Mouse (Mus musculus) neural tube, embryonic 13.5 days (tissue): Measurements from ENCODE around the gene Pgap2. TPM values are rescaled to one million over a fixed set of nuclear protein-coding genes. Genes with fewer than 3 reads are reported as not detected.

ENCODE experiments used
- ATAC-seq: fragments of 200-750 bp; cut with Nextera tagmentation; 2 replicates; pipeline ENCODE4 v1.8.0; 2017; ENCODE audit warnings: low read depth, mild to moderate bottlenecking, moderate TSS enrichment, moderate library complexity
- H3K27ac ChIP-seq: fragments of 300-500 bp; sonication (generic); replicated peaks from 2 replicates; pipeline ENCODE4 v1.5.1; 2015; ENCODE audit warnings: moderate library complexity, mild to moderate bottlenecking, inconsistent platforms
- H3K27me3 ChIP-seq: fragments of 300-500 bp; sonication (generic); 2 replicates; pipeline ENCODE4 v1.6.1; 2015; ENCODE audit warnings: mild to moderate bottlenecking, inconsistent platforms
- H3K36me3 ChIP-seq: fragments of 300-500 bp; sonication (generic); 2 replicates; pipeline ENCODE4 v1.6.1; 2015; ENCODE audit warnings: mild to moderate bottlenecking, inconsistent platforms
- H3K4me1 ChIP-seq: fragments of 300-500 bp; sonication (generic); replicated peaks from 2 replicates; pipeline ENCODE4 v1.6.1; 2015; ENCODE audit warnings: inconsistent platforms
- H3K4me2 ChIP-seq: fragments of 300-500 bp; sonication (generic); 2 replicates; pipeline ENCODE4 v1.6.1; 2015; ENCODE audit warnings: inconsistent platforms, mild to moderate bottlenecking, moderate library complexity
- H3K4me3 ChIP-seq: fragments of 300-500 bp; sonication (generic); 2 replicates; pipeline ENCODE4 v1.5.1; 2015; ENCODE audit warnings: mild to moderate bottlenecking, inconsistent platforms
- H3K9ac ChIP-seq: fragments of 300-500 bp; sonication (generic); 2 replicates; pipeline ENCODE4 v1.6.1; 2015; ENCODE audit warnings: moderate library complexity, mild to moderate bottlenecking, inconsistent platforms
- H3K9me3 ChIP-seq: fragments of 300-500 bp; sonication (generic); 2 replicates; pipeline ENCODE4 v1.6.1; 2016; ENCODE audit warnings: inconsistent platforms
- WGBS: fragments of 180-500 bp; shearing (Covaris S2); methylation state at CpG from one replicate; pipeline ENCODE4 v1.1.7; 2015; 5-methylcytosine and 5-hydroxymethylcytosine counted together
- polyA plus RNA-seq: library from polyadenylated mRNA; unstranded; fragments of >200 nt; fragmentation: Nextera tagmentation; extraction: Ambion mirVana; gene quantifications from 2 replicates; pipeline ENCODE4 v1.2.1, GENCODE M21; 2015

Gene Pgap2
- polyA plus RNA-seq, 1 experiment from 2014 or later, result 47.5 TPM

DNA sequence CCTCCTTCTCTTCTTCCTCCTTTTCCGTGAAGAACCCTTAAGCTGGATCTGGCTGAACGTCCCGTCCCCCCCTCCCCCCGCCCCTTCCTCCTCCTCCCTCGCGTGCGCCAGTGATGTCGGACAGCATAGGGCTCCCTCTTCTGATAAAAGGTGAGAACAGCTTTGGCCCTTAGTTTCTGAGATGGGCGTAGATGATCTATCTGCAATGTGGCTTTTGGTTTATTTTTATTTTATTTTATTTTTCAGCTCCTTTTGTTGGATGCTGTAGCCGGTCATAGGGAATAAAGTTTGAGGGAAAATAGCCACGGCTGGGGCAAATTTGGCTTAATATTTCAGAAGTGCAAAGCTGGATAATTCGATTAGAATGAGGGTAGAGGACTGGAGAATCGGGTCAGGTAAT lies 12.3 kb downstream of the Pgap2 start:
- WGBS, result under 1% methylated on average over 9 of the region's 13 CpGs
- peak overlapping the region; percentile 70 for H3K4me3 ChIP-seq
- peak overlapping the region; percentile 82 for H3K4me2 ChIP-seq
- H3K4me1 ChIP-seq, result peaks cover 8% of the 10 kb centered on the region
- ATAC-seq, result peak; percentile 82
- peak overlapping the region; percentile 80 for H3K9ac ChIP-seq
- no peaks in the 10 kb centered on the region for H3K9me3 ChIP-seq
- no peak overlapping the region for H3K27ac ChIP-seq
- no peaks in the 10 kb centered on the region for H3K36me3 ChIP-seq
- no peaks in the 10 kb centered on the region for H3K27me3 ChIP-seq

DNA sequence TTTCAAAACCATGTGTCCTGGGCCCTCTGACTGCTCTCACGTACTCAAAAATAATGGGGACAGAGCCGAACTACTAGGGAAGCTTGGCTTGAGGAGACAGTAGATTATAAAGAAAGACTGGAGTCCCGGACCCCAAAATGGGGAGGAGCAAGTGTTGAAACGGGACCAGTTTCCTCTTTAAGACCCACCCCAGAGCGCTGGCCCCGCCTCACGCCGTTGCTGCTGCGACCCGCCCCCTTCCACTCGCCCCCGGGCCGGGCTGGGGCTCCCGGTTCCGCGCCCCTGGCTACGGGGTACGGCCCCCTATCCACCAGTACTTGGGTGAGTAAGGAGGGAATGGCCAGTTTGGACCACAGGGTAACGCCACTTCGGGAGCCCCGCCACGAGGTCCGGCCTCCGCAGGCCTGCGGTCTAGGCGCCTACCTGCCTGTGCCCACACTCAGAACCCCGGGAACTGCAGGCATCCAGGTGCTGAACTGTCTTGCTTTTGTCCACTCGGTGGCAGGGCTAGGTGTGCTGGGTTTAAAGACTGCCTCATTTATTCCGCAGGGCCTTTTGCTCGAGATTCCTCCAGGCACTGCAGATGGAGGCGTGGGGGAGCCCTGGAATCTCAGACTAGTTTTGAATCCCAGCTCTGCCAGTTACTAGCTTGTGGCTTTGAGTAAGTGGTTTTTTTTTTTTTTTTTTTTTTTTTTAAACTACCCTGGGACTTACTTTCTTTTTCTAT lies 13.0 kb downstream of the Pgap2 start:
- H3K4me1 ChIP-seq, result peaks cover 8% of the 10 kb centered on the region
- 2% methylated on average over 31 of the region's 31 CpGs for WGBS
- no peaks in the 10 kb centered on the region for H3K27me3 ChIP-seq
- H3K4me2 ChIP-seq, result peak overlapping the region; percentile 82
- no peaks in the 10 kb centered on the region for H3K9me3 ChIP-seq
- peak overlapping the region; percentile 70 for H3K4me3 ChIP-seq
- peak overlapping the region; percentile 80 for H3K9ac ChIP-seq
- peak; percentile 89 for ATAC-seq
- 0 out of 2 replicates have a peak, but pooled peaks cover 1% of the 10 kb centered on the region for H3K36me3 ChIP-seq
- H3K27ac ChIP-seq, result 0 out of 2 replicates have a peak overlapping the region, but pooled peaks have one; percentile 13

DNA sequence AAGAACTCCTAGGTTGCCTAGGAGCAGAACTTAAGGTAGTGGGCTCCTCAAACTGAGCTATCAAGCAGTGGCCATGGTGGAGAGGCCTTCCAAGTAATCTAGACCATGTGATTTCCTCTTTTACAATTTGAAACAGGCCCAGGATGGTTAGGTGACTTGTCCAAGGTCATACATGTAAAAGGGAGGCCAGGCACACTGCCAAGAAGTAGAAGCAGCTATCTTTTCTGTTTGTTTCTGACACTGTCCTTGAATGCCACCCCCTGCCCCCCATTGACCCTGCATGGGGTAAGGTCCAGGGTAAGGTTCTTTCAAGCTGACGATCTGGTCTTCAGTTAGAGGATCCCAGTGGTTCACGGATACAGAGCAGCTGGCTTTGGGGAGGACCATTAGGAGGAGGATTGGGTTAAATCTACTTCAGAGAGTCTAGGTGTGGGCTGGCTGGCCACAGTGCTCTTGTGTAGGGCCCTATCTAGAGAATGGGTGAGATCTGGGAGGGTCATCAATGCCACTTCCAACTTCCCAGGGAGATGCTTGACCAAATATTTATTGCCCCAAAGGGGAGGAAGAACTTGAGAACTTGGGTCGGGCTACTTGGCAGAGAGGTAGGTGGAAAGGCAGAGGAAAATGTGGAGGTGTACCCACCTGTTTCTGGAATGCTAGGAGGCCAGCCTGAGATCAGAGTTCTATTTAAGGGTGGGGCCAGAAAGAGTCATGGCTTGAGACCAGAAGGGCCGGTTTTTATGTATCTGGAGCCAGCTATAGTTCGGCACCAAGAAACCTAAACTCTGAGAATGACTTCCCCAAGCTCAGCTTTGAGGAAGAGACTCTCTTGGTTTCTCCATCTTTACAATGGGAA lies 14.1 kb downstream of the Pgap2 start:
- no peak overlapping the region for H3K9ac ChIP-seq
- H3K4me1 ChIP-seq, result peaks cover 8% of the 10 kb centered on the region
- no peaks in the 10 kb centered on the region for H3K27me3 ChIP-seq
- H3K27ac ChIP-seq, result no peak overlapping the region
- 91% methylated on average over 5 of the region's 5 CpGs for WGBS
- 0 out of 2 replicates have a peak, but pooled peaks cover 9% of the 10 kb centered on the region for H3K36me3 ChIP-seq
- no peak overlapping the region for H3K4me3 ChIP-seq
- H3K4me2 ChIP-seq, result no peak overlapping the region
- ATAC-seq, result no peak
- H3K9me3 ChIP-seq, result 0 out of 2 replicates have a peak, but pooled peaks cover 2% of the 10 kb centered on the region

DNA sequence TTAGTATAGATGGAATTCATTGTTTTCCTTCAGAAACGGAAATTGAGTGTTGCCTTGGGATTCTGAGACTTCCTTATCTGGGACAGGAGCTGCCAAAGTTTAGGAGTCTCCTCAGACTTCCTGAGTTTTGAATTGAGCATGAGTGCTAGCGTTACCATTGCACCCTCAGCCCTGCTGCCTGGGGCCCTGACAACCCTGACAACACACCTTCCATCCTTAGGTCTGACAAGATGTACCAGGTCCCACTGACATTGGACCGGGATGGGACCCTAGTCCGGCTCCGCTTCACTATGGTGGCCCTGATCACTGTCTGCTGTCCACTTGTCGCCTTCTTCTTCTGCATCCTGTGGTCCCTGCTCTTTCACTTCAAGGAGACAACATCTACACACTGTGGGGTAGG lies 16.0 kb downstream of the Pgap2 start:
- Histone ChIP-seq H3K9ac (no peak overlapping the region), H3K4me1 (peaks cover 8% of the 10 kb centered on the region), H3K9me3 (0 out of 2 replicates have a peak, but pooled peaks cover 4% of the 10 kb centered on the region), H3K27ac (no peak overlapping the region), H3K4me3 (no peak overlapping the region), H3K27me3 (no peaks in the 10 kb centered on the region), H3K4me2 (no peak overlapping the region), H3K36me3 (0 out of 2 replicates have a peak, but pooled peaks cover 12% of the 10 kb centered on the region)
- no peak for ATAC-seq
- 94% methylated on average over 6 of the region's 6 CpGs for WGBS

DNA sequence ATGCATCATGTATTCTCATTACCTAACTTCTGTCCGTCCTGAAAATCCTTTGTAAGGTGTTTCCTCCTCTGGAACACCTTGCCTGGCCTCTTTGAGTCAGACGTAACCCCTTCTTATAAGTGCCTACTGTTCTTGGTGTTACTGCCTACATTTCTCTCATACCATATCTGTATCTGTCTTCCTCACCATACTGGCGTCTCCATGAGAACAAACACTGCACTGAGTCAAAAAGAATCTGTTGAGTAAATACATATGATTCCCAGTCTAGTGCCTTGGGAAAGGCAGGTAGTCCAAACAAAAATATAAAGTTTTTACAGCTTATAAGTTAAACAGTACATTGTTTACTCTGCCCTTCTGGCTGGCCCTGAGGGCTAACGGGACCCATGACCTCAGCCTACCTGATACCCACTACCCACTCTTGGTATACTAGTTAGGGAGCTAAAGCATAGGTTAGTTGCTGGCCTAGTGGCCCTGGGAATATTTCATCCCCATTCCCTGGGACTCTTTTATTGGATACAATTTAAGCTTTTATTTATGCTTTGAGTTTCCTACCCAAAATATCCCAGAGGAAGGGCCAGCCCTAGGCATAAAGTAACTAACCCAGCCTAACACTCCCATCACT lies 18.2 kb downstream of the Pgap2 start:
- Histone ChIP-seq H3K27me3 (no peaks in the 10 kb centered on the region), H3K9me3 (0 out of 2 replicates have a peak, but pooled peaks cover 4% of the 10 kb centered on the region), H3K9ac (no peak overlapping the region), H3K4me2 (no peak overlapping the region), H3K27ac (no peak overlapping the region), H3K4me1 (peaks cover 1% of the 10 kb centered on the region; the same call in 1 of the 2 replicates), H3K36me3 (0 out of 2 replicates have a peak, but pooled peaks cover 12% of the 10 kb centered on the region), H3K4me3 (no peak overlapping the region)
- WGBS, result 94% methylated on average over 4 of the region's 4 CpGs
- no peak for ATAC-seq

DNA sequence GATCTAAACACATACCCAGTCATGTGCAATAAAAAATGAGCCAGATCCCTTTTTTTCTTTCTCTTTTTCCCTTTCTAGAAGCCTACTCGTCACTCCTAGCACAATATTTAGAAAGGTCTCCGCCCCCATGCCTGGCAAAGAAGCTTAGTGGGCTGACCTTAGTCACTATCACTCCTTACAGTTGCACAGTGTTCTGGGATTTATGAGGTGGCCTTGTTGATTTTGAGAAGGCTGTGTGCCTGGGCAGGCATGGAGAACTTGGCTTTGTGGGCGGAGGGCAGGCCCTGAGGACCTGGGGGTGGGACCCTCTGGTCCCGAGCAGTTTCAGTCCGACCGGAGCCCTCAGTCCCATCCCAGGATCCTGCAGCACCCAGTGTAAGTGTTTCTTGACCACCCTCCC lies 19.8 kb downstream of the Pgap2 start:
- Histone ChIP-seq H3K9me3 (0 out of 2 replicates have a peak, but pooled peaks cover 4% of the 10 kb centered on the region), H3K9ac (no peak overlapping the region), H3K4me3 (no peak overlapping the region), H3K27ac (no peak overlapping the region), H3K27me3 (no peaks in the 10 kb centered on the region), H3K4me1 (no peaks in the 10 kb centered on the region), H3K36me3 (0 out of 2 replicates have a peak, but pooled peaks cover 12% of the 10 kb centered on the region), H3K4me2 (no peak overlapping the region)
- ATAC-seq, result no peak
- WGBS, result 91% methylated on average over 6 of the region's 6 CpGs

DNA sequence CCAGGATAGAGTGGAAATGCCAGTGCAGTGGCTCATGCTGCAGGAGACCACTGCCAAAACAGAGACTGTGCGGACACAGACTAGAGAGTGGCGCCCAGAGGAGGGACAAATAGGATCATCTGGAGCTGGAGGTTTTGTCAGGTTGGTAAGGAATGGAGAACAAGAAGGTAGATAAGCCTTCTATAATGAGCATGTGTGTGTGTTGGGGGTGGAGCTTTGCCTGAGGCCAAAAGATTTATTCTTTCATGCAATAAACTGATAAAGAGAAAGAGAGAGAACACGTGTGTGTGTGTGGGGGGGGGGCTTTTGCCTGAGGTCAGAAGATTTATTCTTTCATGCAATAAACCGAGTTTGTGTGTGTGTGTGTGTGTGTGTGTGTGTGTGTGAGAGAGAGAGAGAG lies 23.1 kb downstream of the Pgap2 start:
- Histone ChIP-seq H3K27ac (no peak overlapping the region), H3K9me3 (0 out of 2 replicates have a peak, but pooled peaks cover 4% of the 10 kb centered on the region), H3K4me3 (no peak overlapping the region), H3K4me1 (no peaks in the 10 kb centered on the region), H3K36me3 (peaks cover 33% of the 10 kb centered on the region), H3K27me3 (no peaks in the 10 kb centered on the region), H3K9ac (no peak overlapping the region), H3K4me2 (no peak overlapping the region)
- 77% methylated on average over 4 of the region's 4 CpGs for WGBS
- no peak for ATAC-seq

DNA sequence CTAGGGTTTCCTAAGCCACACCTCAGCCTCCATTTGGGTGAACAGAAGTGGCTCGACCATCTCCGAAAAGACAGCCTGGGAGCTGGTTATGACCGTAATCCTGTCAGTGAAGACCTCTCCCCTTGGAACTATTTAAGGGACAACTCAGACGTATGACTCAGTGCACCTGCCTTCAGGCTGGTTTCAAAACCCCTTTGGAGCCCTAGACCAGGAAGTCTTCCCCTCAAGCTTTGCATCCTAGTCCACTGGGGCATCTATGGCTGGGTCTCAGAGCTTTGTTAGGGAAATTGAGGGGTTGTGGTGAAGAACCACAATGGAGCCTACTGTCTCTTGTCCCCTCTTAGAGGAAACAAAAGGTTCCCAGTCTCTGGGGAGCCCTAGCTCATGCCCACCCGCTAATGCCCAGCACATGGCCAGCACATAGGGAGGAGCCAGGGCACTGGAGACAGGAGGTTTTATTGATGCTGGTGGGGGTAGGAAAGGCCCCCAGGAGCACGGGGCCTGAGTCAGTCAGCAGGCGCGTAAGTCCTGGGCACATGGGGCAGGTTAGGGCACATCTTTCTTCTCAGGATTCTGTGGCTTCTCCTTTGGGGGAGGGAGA lies 28.8 kb downstream of the Pgap2 start:
- peaks cover 53% of the 10 kb centered on the region for H3K36me3 ChIP-seq
- no peak for ATAC-seq
- H3K9me3 ChIP-seq, result no peaks in the 10 kb centered on the region
- no peak overlapping the region for H3K4me2 ChIP-seq
- WGBS, result 82% methylated on average over 8 of the region's 8 CpGs
- H3K4me3 ChIP-seq, result no peak overlapping the region
- no peak overlapping the region for H3K9ac ChIP-seq
- H3K27me3 ChIP-seq, result no peaks in the 10 kb centered on the region
- H3K27ac ChIP-seq, result no peak overlapping the region
- 0 out of 2 replicates have a peak, but pooled peaks cover 3% of the 10 kb centered on the region for H3K4me1 ChIP-seq

DNA sequence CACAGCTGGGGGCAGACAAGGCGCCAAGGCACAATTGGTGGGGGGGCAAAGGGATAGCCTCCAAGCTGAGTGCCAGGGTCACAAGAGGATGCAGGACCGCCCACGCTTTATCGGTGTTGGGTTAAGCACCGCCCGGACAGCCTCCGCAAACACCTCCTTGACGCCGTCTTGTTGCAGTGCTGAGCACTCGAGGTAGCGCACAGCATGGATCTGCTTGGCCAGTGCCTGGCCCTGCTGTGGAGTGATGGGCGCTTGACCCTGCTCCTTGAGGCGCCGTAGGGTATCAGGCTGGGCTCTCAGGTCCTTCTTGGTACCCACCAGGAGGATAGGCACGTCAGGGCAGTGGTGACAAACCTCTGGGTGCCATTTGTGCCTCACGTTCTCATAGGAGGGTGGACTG lies 29.6 kb downstream of the Pgap2 start:
- no peak for ATAC-seq
- Histone ChIP-seq H3K9me3 (no peaks in the 10 kb centered on the region), H3K4me3 (no peak overlapping the region), H3K27me3 (no peaks in the 10 kb centered on the region), H3K36me3 (peaks cover 53% of the 10 kb centered on the region), H3K27ac (no peak overlapping the region), H3K9ac (no peak overlapping the region), H3K4me1 (0 out of 2 replicates have a peak, but pooled peaks cover 5% of the 10 kb centered on the region), H3K4me2 (no peak overlapping the region)
- 92% methylated on average over 16 of the region's 16 CpGs for WGBS

DNA sequence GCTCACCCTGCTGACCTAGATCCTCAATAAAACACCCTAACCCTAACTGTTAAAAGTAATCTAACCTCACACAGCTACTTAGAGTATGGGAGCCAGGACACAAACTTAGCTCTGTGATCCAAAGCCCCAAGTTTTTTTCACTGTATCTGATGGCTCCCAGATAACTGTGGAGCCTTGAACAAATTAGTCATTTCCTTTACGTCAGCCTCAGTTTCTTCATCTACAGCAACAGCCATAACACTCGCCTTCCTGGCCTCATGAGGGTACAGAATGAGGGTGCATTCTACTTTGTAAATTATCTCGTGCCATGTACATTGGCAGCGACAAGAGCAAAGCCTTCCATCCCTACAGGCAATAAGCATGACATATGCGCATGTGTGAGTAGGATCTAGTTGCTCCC lies 32.4 kb downstream of the Pgap2 start:
- ATAC-seq, result no peak
- Histone ChIP-seq H3K36me3 (peaks cover 37% of the 10 kb centered on the region), H3K4me2 (no peak overlapping the region), H3K9me3 (no peaks in the 10 kb centered on the region), H3K9ac (no peak overlapping the region), H3K27me3 (no peaks in the 10 kb centered on the region), H3K4me3 (no peak overlapping the region), H3K27ac (no peak overlapping the region), H3K4me1 (peaks cover 32% of the 10 kb centered on the region)
- WGBS, result 86% methylated on average over 5 of the region's 5 CpGs

DNA sequence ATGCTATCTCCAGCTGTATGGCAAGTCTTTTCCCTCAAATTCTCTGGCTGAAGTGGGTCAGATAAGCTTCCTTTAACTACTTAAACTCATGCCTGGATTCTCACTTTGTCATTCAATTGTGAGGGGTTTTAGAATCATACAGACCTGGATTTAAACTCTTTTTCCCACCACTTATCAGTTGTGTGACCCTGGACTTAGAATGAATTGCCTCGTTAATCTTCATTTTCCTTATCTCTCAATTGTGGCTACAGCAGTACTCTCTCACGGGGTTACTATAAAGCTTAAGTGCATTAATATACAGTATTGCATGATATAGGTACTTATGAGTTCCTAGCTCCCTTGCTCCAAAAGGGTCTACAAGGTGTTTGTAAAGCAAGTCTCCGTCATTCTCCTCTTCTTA lies 32.9 kb downstream of the Pgap2 start:
- no peak overlapping the region for H3K4me3 ChIP-seq
- H3K4me2 ChIP-seq, result no peak overlapping the region
- H3K9me3 ChIP-seq, result no peaks in the 10 kb centered on the region
- peaks cover 37% of the 10 kb centered on the region for H3K4me1 ChIP-seq
- no peak overlapping the region for H3K27ac ChIP-seq
- H3K36me3 ChIP-seq, result peaks cover 32% of the 10 kb centered on the region
- H3K27me3 ChIP-seq, result no peaks in the 10 kb centered on the region
- WGBS, result 89% methylated on average over 3 of the region's 3 CpGs
- ATAC-seq, result no peak
- H3K9ac ChIP-seq, result no peak overlapping the region
